Mouse (Mus musculus): ENCODE results near the gene Phf11b.
"Not testable (repeated sequence)": the region's sequence is repeated elsewhere in the genome, so short reads cannot be mapped to it uniquely, and the experiment has no call there.

Gene Phf11b

GRCm38 (mm10) chr14:59341189-59341588 lies at the start of gene Phf11b:
Gene Phf11b, minus strand, starts transcription at chr14:59341351.
- not testable (repeated sequence) for DNase-seq (ENCODE audit: low read depth, low spot score)

GRCm38 (mm10) chr14:59390181-59390580 lies 49.0 kb upstream of the Phf11b start:
- DNase-seq (ENCODE audit: low read depth, low spot score) = not testable (repeated sequence)

- DNase-seq (ENCODE audit: low read depth, low spot score) = no peak
These were observed 48.4 kb upstream of the Phf11b start for GRCm38 (mm10) chr14:59389532-59389931.

GRCm38 (mm10) chr14:59370348-59371068 lies 29.4 kb upstream of the Phf11b start:
- DNase-seq (ENCODE audit: low read depth, low spot score) = no peak

- DNase-seq (ENCODE audit: low read depth, low spot score) = no peak
These were observed 25.4 kb upstream of the Phf11b start for GRCm38 (mm10) chr14:59366386-59367105.

GRCm38 (mm10) chr14:59365244-59365644 lies 24.1 kb upstream of the Phf11b start, which contains the start of gene Phf11d:
Gene Phf11d, minus strand, starts transcription at chr14:59365470.
- DNase-seq (ENCODE audit: low read depth, low spot score) = no peak

GRCm38 (mm10) chr14:59339541-59339940 lies 1.6 kb downstream of the Phf11b start:
- DNase-seq (ENCODE audit: low read depth, low spot score) = no peak

GRCm38 (mm10) chr14:59336056-59336455 lies 5.1 kb downstream of the Phf11b start:
- DNase-seq (ENCODE audit: low read depth, low spot score) = not testable (repeated sequence)

- DNase-seq (ENCODE audit: low read depth, low spot score) = not testable (repeated sequence)
These were observed 10.7 kb downstream of the Phf11b start for GRCm38 (mm10) chr14:59330499-59330898.

GRCm38 (mm10) chr14:59319970-59320369 lies 21.2 kb downstream of the Phf11b start:
- DNase-seq (ENCODE audit: low read depth, low spot score) = not testable (repeated sequence)

GRCm38 (mm10) chr14:59319036-59319435 lies 22.1 kb downstream of the Phf11b start:
- not testable (repeated sequence) for DNase-seq (ENCODE audit: low read depth, low spot score)

GRCm38 (mm10) chr14:59297391-59297790 lies 43.8 kb downstream of the Phf11b start, which contains the start of gene Phf11a:
Gene Phf11a, minus strand, starts transcription at chr14:59297522.
- not testable (repeated sequence) for DNase-seq (ENCODE audit: low read depth, low spot score)

GRCm38 (mm10) chr14:59291769-59292168 lies 49.4 kb downstream of the Phf11b start:
- DNase-seq (ENCODE audit: low read depth, low spot score) = not testable (repeated sequence)

- not testable (repeated sequence) for DNase-seq (ENCODE audit: low read depth, low spot score)
These were observed 66.2 kb downstream of the Phf11b start for GRCm38 (mm10) chr14:59274961-59275360.
